11 mouse cellular contexts compared by ENCODE assay signal in the genomic region with DNA sequence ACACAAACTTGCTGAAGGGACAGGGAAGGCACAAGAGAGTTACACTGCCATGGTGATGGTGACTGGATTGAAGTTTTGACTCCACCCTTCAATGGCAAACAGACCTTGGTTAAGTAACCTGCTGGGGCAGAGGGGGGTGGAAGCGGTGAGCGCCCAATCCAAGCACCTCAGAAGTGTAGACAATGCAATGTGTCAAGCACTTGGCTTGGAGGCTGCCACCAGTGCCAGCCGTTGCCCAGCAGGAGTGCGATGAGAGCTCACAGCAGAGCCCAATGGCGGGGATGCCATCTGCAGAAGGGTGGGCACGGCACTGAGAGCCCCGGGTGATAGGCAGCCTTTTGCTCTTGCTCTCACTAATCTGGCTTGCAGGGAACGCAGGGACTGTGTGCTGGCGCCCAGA. TPM values are rescaled to one million over a fixed set of nuclear protein-coding genes. Genes with fewer than 3 reads are reported as not detected.
DNase-seq lines count a peak whose midpoint lies in the region; ATAC-seq and TF ChIP-seq lines count a peak whose summit lies in the region.
"Had no signal": no experiment of that assay in that cellular context is flagged by ENCODE, and none has a peak within 500 bp of the region (broad histone marks: within the 10 kb centered on the region; RNA-seq: fewer than 3 reads in every experiment).

No protein-coding gene starts in this region.

- 60% methylated on average over 9 of the region's 9 CpGs for WGBS in forebrain, embryonic 14.5 days
- WGBS in forebrain, embryonic 11.5 days = 89% methylated on average over 9 of the region's 9 CpGs
- WGBS in limb, embryonic 13.5 days = 89% methylated on average over 9 of the region's 9 CpGs

- no peak overlapping the region for H3K4me3 ChIP-seq in forebrain, embryonic 14.5 days (ENCODE audit: low read depth, low read length)
- H3K4me3 ChIP-seq in forebrain, embryonic 11.5 days (ENCODE audit: low read depth, low read length) = no peak overlapping the region
- H3K4me3 ChIP-seq in layer of hippocampus, adult 2 months = peak overlapping the region; percentile 13; the same call in 1 of the 2 replicates
- no peak overlapping the region for H3K4me3 ChIP-seq in limb, embryonic 13.5 days
- peak overlapping the region; percentile 81 for H3K4me3 ChIP-seq in myocyte

- H3K4me2 ChIP-seq in forebrain, embryonic 14.5 days (ENCODE audit: low read length) = no peak overlapping the region
- no peak overlapping the region for H3K4me2 ChIP-seq in forebrain, embryonic 11.5 days (ENCODE audit: low read depth, low read length, severe bottlenecking)
- H3K4me2 ChIP-seq in limb, embryonic 13.5 days (replicated peaks) = peak overlapping the region; percentile 97
- no peak overlapping the region for H3K4me2 ChIP-seq in myocyte (ENCODE audit: low read depth)

- H3K27me3 ChIP-seq in forebrain, embryonic 14.5 days (replicated peaks; ENCODE audit: control insufficient read depth, insufficient read depth, low read length) = peaks cover 25% of the 10 kb centered on the region
- H3K27me3 ChIP-seq in forebrain, embryonic 11.5 days (ENCODE audit: control insufficient read depth, insufficient read depth, low read length) = peaks cover 37% of the 10 kb centered on the region
- H3K27me3 ChIP-seq in limb, embryonic 13.5 days = peaks cover 18% of the 10 kb centered on the region
- no peaks in the 10 kb centered on the region for H3K27me3 ChIP-seq in myocyte (ENCODE audit: control insufficient read depth, insufficient read depth, insufficient read length)

- TF ChIP-seq CTCF in layer of hippocampus, adult 2 months (conservative IDR thresholded peaks at IDR 0.05) = no peak

- no peaks in the 10 kb centered on the region for H3K9me3 ChIP-seq in forebrain, embryonic 14.5 days (replicated peaks; ENCODE audit: control insufficient read depth, low read length)
- H3K9me3 ChIP-seq in forebrain, embryonic 11.5 days (ENCODE audit: control insufficient read depth, low read length) = no peaks in the 10 kb centered on the region
- no peaks in the 10 kb centered on the region for H3K9me3 ChIP-seq in limb, embryonic 13.5 days

- no peak overlapping the region for H3K9ac ChIP-seq in forebrain, embryonic 14.5 days (ENCODE audit: low read length)
- no peak overlapping the region for H3K9ac ChIP-seq in forebrain, embryonic 11.5 days (ENCODE audit: low read length)
- H3K9ac ChIP-seq in limb, embryonic 13.5 days = no peak overlapping the region
- H3K9ac ChIP-seq: liver, embryonic 14.5 days had no signal

- H3K27ac ChIP-seq in forebrain, embryonic 14.5 days (ENCODE audit: low read depth, low read length) = no peak overlapping the region
- no peak overlapping the region for H3K27ac ChIP-seq in forebrain, embryonic 11.5 days (ENCODE audit: low read depth, low read length)
- H3K27ac ChIP-seq in layer of hippocampus, adult 2 months = 0 out of 2 replicates have a peak overlapping the region, but pooled peaks have one; percentile 10
- no peak overlapping the region for H3K27ac ChIP-seq in limb, embryonic 13.5 days
- H3K27ac ChIP-seq: liver, embryonic 14.5 days had no signal

- no peak for ATAC-seq in forebrain, embryonic 14.5 days
- no peak for ATAC-seq in forebrain, embryonic 11.5 days (replicated peaks; ENCODE audit: low FRiP score)
- no peak for ATAC-seq in limb, embryonic 13.5 days (ENCODE audit: low FRiP score, low read depth)
- ATAC-seq in activated CD4-positive, CD25-positive, alpha-beta regulatory T cell, adult 4 months = no peak
- ATAC-seq: CD4-positive, CD25-positive, alpha-beta regulatory T cell, adult 4 months had no signal

- H3ac ChIP-seq in myocyte (ENCODE audit: control insufficient read depth, insufficient read length) = no peak overlapping the region

- DNase-seq in forebrain, embryonic 14.5 days (ENCODE audit: low spot score) = peak; percentile 43
- DNase-seq in forebrain, embryonic 11.5 days (ENCODE audit: low spot score) = no peak
- DNase-seq in layer of hippocampus, adult 2 months (ENCODE audit: low spot score in 2 of 2) = no peak
- no peak for DNase-seq in layer of hippocampus, postnatal 25 days (ENCODE audit: extremely low spot score in 1 of 2, low spot score in 1 of 2)
- DNase-seq: right cerebral cortex, postnatal 4 days had no signal

- no peak for TF ChIP-seq POLR2A in myocyte (IDR thresholded peaks at IDR 0.05; ENCODE audit: insufficient read length, low read depth)

- no peaks in the 10 kb centered on the region for H3K36me3 ChIP-seq in forebrain, embryonic 14.5 days (ENCODE audit: control insufficient read depth, insufficient read depth, low read length)
- no peaks in the 10 kb centered on the region for H3K36me3 ChIP-seq in forebrain, embryonic 11.5 days (ENCODE audit: control insufficient read depth, insufficient read depth, low read length)
- H3K36me3 ChIP-seq in limb, embryonic 13.5 days = 0 out of 2 replicates have a peak, but pooled peaks cover 3% of the 10 kb centered on the region
- peaks cover 3% of the 10 kb centered on the region for H3K36me3 ChIP-seq in myocyte (ENCODE audit: control insufficient read depth, insufficient read depth)

- peaks cover 11% of the 10 kb centered on the region for H3K4me1 ChIP-seq in forebrain, embryonic 14.5 days (ENCODE audit: control insufficient read depth, insufficient read depth, low read length)
- H3K4me1 ChIP-seq in forebrain, embryonic 11.5 days (replicated peaks; ENCODE audit: control insufficient read depth, insufficient read depth, low read length) = 0 out of 2 replicates have a peak, but pooled peaks cover 4% of the 10 kb centered on the region
- H3K4me1 ChIP-seq in limb, embryonic 13.5 days = peaks cover 65% of the 10 kb centered on the region

- H3K79me2 ChIP-seq in myocyte (ENCODE audit: control insufficient read depth, insufficient read depth) = peaks cover 48% of the 10 kb centered on the region

TF ChIP-seq in myocyte, 11 proteins besides CTCF, POLR2A, EP300 and RAD21:
- TF ChIP-seq TCF12 (IDR thresholded peaks at IDR 0.05; ENCODE audit: insufficient read depth, poor library complexity, severe bottlenecking) (no peak), POLR2AphosphoS2 (IDR thresholded peaks at IDR 0.05; ENCODE audit: insufficient read length, low read depth) (no peak), MAX (IDR thresholded peaks at IDR 0.05; ENCODE audit: low read depth) (no peak), CEBPB (IDR thresholded peaks at IDR 0.05; ENCODE audit: insufficient read depth, poor library complexity, severe bottlenecking) (no peak), SRF (IDR thresholded peaks at IDR 0.05; ENCODE audit: control insufficient read depth, insufficient read length, low read depth) (no peak), E2F4 (IDR thresholded peaks at IDR 0.05; ENCODE audit: insufficient read depth) (no peak), REST (IDR thresholded peaks at IDR 0.05; ENCODE audit: insufficient read depth, insufficient read length) (no peak), TCF3 (IDR thresholded peaks at IDR 0.05; ENCODE audit: insufficient read length, low read depth) (no peak), MYOG (IDR thresholded peaks at IDR 0.05; ENCODE audit: control insufficient read depth in 1 of 3, insufficient read depth in 1 of 3, insufficient read length in 2 of 3, low read depth in 2 of 3) (no peak), MYOD1 (IDR thresholded peaks at IDR 0.05; ENCODE audit: control insufficient read depth in 1 of 3, insufficient read length in 2 of 3, low read depth in 2 of 3) (no peak), USF1 (IDR thresholded peaks at IDR 0.05; ENCODE audit: low read depth) (no peak)

RNA-seq across cellular contexts. Expression of gene Spsb1, which starts 2.6 kb away (rescaled TPM):
- 4.8 and 6.2 TPM in 2 replicates for polyA plus RNA-seq in forebrain, embryonic 14.5 days (2014; fragmentation: Nextera tagmentation; extraction: Ambion mirVana)
- polyA plus RNA-seq in forebrain, embryonic 11.5 days (2014; fragmentation: Nextera tagmentation; extraction: Ambion mirVana) = 7.5 and 7.8 TPM in 2 replicates
- 10 to 100 TPM; 30.3 to 33.3 TPM for total RNA-seq in layer of hippocampus, adult 2 months (2021)
- total RNA-seq in layer of hippocampus, postnatal 25 days (2021) = 10 to 100 TPM; 23.8 to 25.5 TPM
- 18.1 and 22.3 TPM in 2 replicates for polyA plus RNA-seq in limb, embryonic 13.5 days (2015; fragmentation: Nextera tagmentation; extraction: Ambion mirVana)
- 22.6 TPM for polyA plus RNA-seq in myocyte (2012; fragmentation: generic; extraction: Trizol)
- polyA plus RNA-seq in activated CD4-positive, CD25-positive, alpha-beta regulatory T cell, adult 4 months (2017; shearing (Covaris generic)) = 1 to 10 TPM; 4.0 to 6.3 TPM
- total RNA-seq: common myeloid progenitor, adult 5-6 weeks had no signal

RNA-seq across cellular contexts. Expression of gene H6pd, which starts 56.6 kb away (rescaled TPM):
- 1.5 and 1.8 TPM in 2 replicates for polyA plus RNA-seq in forebrain, embryonic 14.5 days (2014; fragmentation: Nextera tagmentation; extraction: Ambion mirVana)
- polyA plus RNA-seq in forebrain, embryonic 11.5 days (2014; fragmentation: Nextera tagmentation; extraction: Ambion mirVana) = 2.1 and 2.5 TPM in 2 replicates
- 10 to 100 TPM in 1 of 2 experiments, 1 to 10 TPM in 1; 9.5 to 11.1 TPM for total RNA-seq in layer of hippocampus, adult 2 months (2021)
- 1 to 10 TPM; 8.8 to 9.1 TPM for total RNA-seq in layer of hippocampus, postnatal 25 days (2021)
- polyA plus RNA-seq in limb, embryonic 13.5 days (2015; fragmentation: Nextera tagmentation; extraction: Ambion mirVana) = 11.1 and 11.2 TPM in 2 replicates
- polyA plus RNA-seq in myocyte (2012; fragmentation: generic; extraction: Trizol) = 21.8 TPM
- polyA plus RNA-seq in activated CD4-positive, CD25-positive, alpha-beta regulatory T cell, adult 4 months (2017; shearing (Covaris generic)) = 1 to 10 TPM; 5.3 to 5.4 TPM

Comparison
In these comparisons a context has a peak if more than half of its experiments do, and no peak if none do; other contexts are left out.
1. H3K4me3 ChIP-seq: peak in layer of hippocampus, adult 2 months (single experiment) and myocyte (single experiment); none in forebrain, embryonic 14.5 days (single experiment), forebrain, embryonic 11.5 days (single experiment) and limb, embryonic 13.5 days (single experiment).